Mouse (Mus musculus) lung, postnatal 36 days (tissue): ENCODE measurements at regions not wholly inside any gene's neighbourhood (a gene's known extent, or its start where the extent isn't known, plus 50 kb on each side); places are given as distances from the start of the nearest gene placed in this dataset.
A peak's percentile ranks its signal among the peaks of the same experiment; 100 is the strongest.

ENCODE experiments used
- DNase-seq: peaks from one replicate; pipeline ENCODE4 v3.0.0; 2022; ENCODE audit warnings: mixed read lengths

GRCm38 (mm10) chr13:26594313-26594712 is 175.7 kb downstream of the Hdgfl1 start:
- no peak for DNase-seq

DNA sequence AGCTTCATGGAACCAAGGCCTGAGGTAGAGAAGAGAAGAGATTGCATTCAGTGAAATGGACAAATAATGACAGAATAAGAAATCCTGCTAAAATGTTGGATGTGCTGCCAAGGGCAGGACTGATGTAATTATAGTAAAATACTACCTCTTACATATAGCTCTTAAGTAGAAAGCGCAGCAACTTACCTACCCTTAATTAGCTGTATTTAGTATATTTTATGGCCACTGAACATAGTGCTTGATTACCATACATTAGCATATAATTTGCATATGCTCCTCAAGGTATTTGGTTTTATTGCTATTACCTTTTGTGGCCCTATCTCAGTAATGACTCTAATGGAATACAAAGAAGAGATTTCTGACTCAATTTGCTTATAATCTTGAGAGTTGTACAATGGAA is 176.2 kb downstream of the Hdgfl1 start:
- DNase-seq = no peak

DNA sequence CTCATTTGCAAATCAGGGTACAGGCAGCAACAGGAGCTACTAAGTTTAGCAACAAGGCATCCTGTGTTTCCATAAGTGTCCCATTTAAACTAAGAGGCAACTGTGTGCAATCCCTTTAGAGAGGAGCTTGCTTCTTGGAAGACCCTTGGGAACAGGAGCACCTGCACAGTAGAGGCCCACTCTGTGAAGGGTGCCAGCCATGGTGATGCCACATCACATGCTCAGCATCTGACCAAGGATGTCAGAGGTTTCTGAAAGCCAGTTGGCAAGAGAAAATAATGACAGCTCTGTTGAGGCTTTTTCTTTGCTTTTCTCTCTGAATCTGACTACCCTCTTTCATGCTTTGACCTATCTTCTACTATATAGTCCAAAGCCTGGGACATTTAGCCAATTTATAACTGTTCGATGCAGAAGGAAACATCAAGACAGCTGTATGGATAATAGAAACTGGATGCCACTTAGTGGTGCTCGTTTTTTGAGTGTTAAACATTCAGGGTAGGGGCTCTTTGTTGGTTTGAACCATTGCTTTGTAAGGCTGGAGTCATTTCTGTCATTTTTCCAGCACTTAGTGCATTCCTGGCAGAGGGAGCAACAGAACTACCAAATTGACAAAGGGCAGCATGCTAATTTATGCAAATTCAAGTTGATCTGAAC is 193.9 kb downstream of the Hdgfl1 start:
- no peak for DNase-seq

DNA sequence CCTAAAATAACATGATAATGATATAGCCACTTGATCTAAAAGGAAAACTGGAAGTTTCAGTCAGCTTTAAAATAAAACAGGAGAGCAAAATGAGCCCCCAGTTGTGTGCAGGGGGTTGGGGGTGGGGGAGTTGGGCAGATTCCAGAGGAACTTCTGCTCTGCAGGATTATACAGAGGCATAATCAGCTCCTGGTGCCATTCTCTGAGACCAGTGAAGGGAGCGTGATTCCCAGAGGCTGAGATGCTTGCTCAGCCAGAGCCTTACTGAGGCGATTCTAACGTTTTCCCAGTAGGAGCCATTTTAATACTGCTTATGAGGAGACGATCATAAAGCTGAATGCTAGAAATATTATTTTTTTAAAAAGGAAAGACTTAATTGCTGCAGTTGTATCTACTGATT is 200.5 kb downstream of the Hdgfl1 start:
- no peak for DNase-seq

DNA sequence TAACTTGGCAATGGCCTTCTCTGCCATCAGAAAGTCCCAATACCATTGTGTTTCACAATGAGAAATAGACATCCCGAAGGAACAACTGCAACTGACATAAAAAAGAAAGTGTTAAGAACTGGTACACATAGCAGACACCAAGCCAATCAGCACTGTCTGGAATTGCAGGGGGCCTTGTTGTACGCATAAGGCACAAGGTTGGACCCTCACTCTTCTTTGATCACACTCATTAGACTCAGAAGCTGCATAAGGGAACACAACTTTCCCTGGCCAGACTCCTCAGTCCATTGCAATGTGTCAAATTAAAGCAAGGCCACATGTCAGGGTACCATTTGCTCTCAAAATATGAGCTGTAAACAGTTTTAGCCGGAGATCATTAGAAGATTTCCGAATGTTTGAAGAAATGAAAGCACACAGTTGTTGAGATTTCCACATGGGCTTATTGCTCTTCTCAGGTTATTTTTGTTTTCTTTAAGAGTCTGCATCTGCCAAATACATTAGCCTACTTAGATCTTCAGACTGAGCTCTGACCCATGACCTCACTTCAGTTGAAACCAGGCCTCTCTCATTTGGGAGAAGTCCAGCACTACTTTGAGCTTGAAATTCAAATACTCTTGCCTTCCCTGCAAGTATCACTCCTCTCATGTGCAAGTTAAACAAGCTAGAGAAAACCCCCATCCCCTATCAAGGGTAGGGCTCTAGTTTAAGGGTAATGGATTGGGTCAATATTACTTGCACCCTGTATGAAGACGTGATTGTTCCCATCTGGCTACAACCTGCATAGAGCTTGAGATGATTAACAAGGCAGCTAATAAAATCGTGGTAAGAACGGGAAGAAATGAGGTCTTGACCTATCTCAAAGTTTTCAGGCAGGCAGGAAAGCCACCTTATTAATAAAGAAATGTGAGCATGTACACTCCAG is 204.8 kb downstream of the Hdgfl1 start:
- peak; percentile 3 for DNase-seq

DNA sequence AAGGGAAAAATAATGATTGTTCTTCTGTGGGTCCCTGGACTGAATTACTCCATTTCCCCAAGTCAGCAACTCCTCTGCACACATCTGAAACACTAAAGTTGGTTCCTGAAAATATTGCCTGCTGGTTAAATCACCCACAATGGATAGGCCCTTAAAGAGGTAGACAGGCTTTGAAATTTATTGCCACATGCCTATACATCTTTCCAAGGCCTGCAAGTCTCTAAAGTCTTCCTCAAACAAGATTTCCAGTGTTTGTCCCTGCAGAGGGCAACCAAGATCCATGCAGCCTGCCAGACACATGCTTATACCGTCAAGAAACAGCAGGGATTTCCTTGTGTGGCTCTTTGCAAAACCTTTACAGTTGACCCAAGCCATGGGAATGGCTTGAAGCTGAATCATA is 211.6 kb downstream of the Hdgfl1 start:
- no peak for DNase-seq

DNA sequence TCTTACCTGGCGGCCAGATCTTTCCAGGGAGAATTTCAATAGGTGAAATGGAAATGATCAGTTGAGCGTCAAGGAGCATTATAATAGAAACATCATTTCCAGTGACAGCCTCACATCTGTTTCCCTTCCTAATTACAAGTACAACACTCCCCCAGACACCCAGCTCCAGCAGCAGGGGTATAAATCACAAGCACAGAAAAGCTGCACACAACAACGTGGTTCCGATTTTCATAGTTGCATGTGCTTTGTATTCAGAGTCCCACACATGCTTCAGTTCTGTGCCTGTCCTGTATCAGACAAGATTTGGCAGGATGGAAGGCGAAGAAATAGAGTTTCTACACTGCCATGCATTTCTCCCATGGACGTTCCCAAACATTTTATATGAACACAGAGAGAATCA is 215.7 kb downstream of the Hdgfl1 start:
- no peak for DNase-seq

DNA sequence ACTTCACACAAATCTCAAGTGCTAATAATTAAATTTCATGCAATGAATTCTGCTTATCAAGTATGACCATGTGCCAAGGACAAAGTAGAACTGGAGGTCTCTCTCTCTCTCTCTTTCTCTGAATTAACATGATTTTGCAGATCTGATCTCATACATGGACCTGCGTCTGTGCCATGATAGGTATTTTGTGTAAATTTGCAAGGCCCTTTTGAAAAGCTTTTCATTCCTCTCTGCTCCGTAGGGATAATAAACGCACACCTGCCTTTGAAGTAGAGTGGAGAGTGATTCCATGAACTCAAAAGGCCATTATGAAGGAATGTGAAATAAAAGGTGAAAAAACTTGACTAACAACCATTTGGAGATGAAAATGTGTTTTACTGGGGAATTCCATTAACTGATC is 217.8 kb downstream of the Hdgfl1 start:
- no peak for DNase-seq

DNA sequence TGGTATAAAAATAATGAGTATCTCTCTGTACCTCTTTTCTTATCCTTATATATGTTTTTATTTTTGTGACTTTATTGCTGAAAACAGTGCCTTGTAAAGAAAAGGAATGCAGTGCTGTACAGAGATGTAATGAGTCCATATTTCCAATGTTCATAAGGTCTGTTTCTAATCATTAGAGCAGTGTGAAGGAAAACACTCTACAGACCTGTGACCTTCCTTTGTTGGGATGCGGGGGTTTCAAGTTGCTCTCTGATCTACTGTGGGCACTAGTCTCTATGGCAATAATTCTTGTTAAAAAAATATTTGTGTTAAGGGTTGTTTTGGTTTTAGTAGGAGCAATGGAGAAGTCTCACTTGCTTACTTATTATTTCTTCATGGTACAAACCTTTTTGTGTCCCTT is 231.0 kb downstream of the Hdgfl1 start:
- DNase-seq = no peak

DNA sequence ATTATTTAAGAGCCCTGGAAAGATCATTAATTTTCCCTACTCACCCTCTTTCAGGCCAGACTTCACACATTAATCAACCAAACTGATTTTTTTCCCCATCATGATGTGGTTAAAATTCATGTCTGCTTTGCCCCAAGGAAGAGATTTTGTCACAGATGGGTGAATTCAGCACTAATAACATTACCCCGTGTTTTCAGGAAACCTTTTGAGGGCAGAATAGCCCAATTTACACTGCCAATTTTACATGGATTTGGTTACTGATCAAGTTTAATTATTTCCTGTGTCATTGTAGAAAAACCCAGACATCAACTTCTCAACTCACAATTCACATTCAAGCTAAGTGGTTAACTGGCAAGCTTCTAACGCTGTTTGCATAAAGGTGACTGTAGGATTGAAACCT is 233.4 kb downstream of the Hdgfl1 start:
- DNase-seq = no peak

- DNase-seq = no peak
These were observed 237.2 kb downstream of the Hdgfl1 start for GRCm38 (mm10) chr13:26532761-26533160.

- no peak for DNase-seq
These were observed 250.9 kb downstream of the Hdgfl1 start for GRCm38 (mm10) chr13:26519054-26519453.

- no peak for DNase-seq
These were observed 251.5 kb downstream of the Hdgfl1 start for GRCm38 (mm10) chr13:26518425-26518824.

DNA sequence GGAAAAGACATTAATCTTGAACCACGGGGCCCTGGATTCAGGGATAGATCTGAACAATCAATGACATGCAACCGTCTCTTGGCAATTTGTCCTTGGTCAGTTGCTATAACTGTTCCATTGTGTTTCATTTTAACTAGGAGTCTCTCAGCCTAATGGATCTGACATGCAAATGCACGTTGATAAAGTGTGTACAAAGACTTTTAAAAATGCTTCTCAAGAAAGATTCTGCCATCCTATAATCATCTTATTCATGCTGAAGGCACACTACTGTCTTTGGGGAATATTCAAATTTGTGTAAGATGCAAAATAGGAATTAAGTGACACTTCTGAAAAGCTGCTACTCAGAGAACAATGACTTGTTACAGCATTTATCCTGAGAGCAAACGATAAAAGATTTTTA is 252.3 kb downstream of the Hdgfl1 start:
- no peak for DNase-seq

GRCm38 (mm10) chr13:26510448-26510847 is 259.5 kb downstream of the Hdgfl1 start:
- DNase-seq = no peak

GRCm38 (mm10) chr13:26509841-26510240 is 260.1 kb downstream of the Hdgfl1 start:
- DNase-seq = no peak

DNA sequence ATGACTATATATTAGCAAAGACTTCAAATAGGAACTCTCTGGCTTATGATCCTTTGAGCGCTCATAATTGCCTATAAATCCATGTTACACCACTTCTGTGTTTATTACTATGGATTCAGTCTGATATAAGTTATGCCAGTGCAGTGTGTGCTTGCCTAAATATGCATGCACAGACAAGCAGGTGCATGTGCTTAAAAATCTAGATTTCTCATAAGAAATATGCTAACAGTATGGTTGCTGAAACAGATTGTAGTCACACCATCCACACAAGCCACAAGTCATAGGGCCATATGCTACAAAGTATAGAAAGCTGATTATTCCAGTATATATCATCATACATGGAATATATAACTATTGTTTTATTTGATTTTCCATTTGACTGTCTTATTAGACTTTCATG is 266.2 kb downstream of the Hdgfl1 start:
- no peak for DNase-seq

GRCm38 (mm10) chr13:26497086-26497485 is 272.9 kb downstream of the Hdgfl1 start:
- no peak for DNase-seq

DNA sequence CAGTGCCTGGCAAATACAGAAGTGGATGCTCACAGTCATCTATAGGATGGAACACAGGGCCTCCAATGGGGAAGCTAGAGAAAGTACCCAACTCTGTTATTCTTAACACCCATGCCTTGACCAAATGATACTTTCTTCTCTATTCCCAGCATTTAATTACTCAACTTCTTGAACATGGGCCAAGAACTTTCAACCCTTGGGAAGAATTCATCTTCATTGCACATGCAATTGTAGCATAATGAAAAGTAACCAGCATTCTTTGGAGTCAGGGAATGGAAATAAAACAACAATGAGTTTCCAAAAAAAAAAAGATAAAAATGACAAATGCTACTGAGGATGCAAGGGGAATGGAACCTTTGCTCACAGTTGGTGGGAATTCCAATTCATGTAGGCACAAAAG is 274.1 kb downstream of the Hdgfl1 start:
- no peak for DNase-seq

GRCm38 (mm10) chr13:26469343-26469742 is 300.6 kb downstream of the Hdgfl1 start:
- no peak for DNase-seq

GRCm38 (mm10) chr13:26467526-26467925 is 302.4 kb downstream of the Hdgfl1 start:
- DNase-seq = no peak

DNA sequence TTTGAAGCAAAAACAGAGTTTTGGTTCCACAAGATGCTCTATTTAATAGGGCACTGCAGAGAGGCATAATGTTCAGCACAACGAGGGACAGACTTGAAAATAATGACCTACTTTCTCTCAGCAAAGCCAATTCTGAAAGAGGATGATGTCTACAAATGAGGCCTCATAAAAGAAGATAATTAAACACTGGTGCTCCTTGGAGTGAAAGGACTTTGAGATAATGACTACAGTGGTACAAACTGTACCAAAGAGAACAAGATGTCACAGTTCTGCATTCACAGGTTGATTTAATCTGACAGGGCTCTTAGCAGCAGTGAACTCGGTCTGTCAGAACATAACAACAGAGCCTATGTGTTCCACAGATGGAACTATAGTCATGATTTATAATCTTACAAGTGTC is 305.4 kb downstream of the Hdgfl1 start:
- no peak for DNase-seq

DNA sequence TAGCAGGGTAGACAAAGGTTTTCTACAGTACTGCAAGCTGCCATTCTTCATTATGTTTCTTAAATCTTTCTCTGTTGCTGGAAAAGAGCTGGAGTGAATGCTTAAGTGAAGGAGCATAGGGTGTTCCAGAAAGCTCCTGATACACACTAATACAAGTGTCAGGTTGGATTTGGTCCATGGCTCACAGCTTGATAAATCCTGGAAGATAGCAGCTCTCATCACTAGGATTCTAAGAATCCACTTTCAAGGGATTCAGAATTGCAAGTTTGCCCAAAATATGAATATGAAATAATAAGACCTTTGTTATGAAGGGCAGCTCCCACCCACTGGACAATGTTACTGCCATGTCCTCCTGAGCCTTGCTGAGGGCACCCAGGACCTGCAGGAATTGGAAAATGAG is 305.9 kb downstream of the Hdgfl1 start:
- DNase-seq = no peak

DNA sequence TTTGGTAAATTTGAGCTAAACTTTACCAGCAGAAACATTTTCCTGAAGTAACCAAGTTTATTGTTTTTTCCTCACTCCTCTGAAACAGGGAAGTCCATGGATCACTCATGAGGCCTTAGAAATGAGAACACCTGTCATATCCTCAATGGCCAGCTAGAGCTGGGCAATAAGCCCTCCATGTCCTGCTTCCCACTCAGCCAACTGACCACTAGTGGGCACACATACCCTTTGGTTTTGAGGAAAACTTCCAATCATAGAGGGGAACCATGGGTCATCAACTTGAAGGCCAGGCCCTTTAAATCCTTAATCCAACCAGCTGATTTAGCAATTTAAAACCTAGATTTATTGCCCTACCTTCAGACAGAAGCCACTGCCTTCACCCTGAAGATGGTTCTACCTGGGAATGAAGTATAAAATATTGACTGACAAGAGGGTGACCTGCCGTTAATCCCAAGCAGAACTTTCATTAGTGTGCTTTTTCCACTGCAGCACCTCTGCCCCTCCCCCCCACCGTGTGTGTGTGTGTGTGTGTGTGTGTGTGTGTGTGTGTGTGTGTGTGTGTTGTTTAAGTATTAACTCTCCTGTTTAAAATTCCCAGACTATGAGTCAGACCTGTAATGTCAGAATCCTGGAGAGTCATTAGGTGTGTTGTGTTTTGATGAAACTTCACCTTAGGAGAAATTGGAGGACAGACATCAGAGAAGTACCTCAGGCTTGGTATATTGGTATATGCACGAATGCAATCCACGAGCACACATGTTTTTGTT is 312.3 kb downstream of the Hdgfl1 start:
- DNase-seq = no peak
